Mouse (Mus musculus) heart, embryonic 11.5 days (tissue): Measurements from ENCODE around the gene Galnt4. TPM values are rescaled to one million over a fixed set of nuclear protein-coding genes. Genes with fewer than 3 reads are reported as not detected.
"Not testable (repeated sequence)": the region's sequence is repeated elsewhere in the genome, so short reads cannot be mapped to it uniquely, and the experiment has no call there.

ENCODE experiments used
- ATAC-seq: fragments of 200-750 bp; cut with Nextera tagmentation; replicated peaks from 2 replicates; pipeline ENCODE4 v1.8.0; 2017; ENCODE audit warnings: moderate library complexity; ENCODE audit not compliant: insufficient number of reproducible peaks, low FRiP score, low TSS enrichment
- H3K27ac ChIP-seq: fragments of 300-500 bp; sonication (generic); 2 replicates; pipeline ENCODE4 v1.5.1; 2014; ENCODE audit warnings: mild to moderate bottlenecking, low read depth, low read length
- H3K27me3 ChIP-seq: fragments of 300-500 bp; sonication (generic); 2 replicates; pipeline ENCODE4 v1.6.1; 2014; ENCODE audit warnings: mild to moderate bottlenecking, low read length, mixed read lengths; ENCODE audit not compliant: control insufficient read depth, insufficient read depth
- H3K36me3 ChIP-seq: fragments of 300-500 bp; sonication (generic); 2 replicates; pipeline ENCODE4 v1.6.1; 2014; ENCODE audit warnings: mild to moderate bottlenecking, low read length, moderate library complexity, mixed read lengths; ENCODE audit not compliant: control insufficient read depth, insufficient read depth
- H3K4me1 ChIP-seq: fragments of 300-500 bp; sonication (generic); 2 replicates; pipeline ENCODE4 v1.6.1; 2014; ENCODE audit warnings: low read length; ENCODE audit not compliant: control insufficient read depth, insufficient read depth
- H3K4me2 ChIP-seq: fragments of 300-500 bp; sonication (generic); 2 replicates; pipeline ENCODE4 v1.6.1; 2014; ENCODE audit warnings: mild to moderate bottlenecking, moderate library complexity
- H3K4me3 ChIP-seq: fragments of 300-500 bp; sonication (generic); 2 replicates; pipeline ENCODE4 v1.5.1; 2014; ENCODE audit warnings: low read depth, low read length
- H3K9ac ChIP-seq: fragments of 300-500 bp; sonication (generic); 2 replicates; pipeline ENCODE4 v1.6.1; 2014; ENCODE audit warnings: mild to moderate bottlenecking, low read depth, low read length, moderate library complexity
- H3K9me3 ChIP-seq: fragments of 300-500 bp; sonication (generic); replicated peaks from 2 replicates; pipeline ENCODE4 v1.6.1; 2016; ENCODE audit warnings: low read length; ENCODE audit not compliant: control insufficient read depth
- WGBS: fragments of 180-500 bp; shearing (Covaris S2); extraction: QIAGEN DNeasy Blood & Tissue Kit; methylation state at CpG from one replicate; pipeline ENCODE4 v1.1.7; 2014; ENCODE audit not compliant: insufficient replicate concordance; 5-methylcytosine and 5-hydroxymethylcytosine counted together
- polyA plus RNA-seq: library from polyadenylated mRNA; unstranded; fragments of >200 nt; fragmentation: Nextera tagmentation; extraction: Ambion mirVana; gene quantifications from 2 replicates; pipeline ENCODE4 v1.2.1, GENCODE M21; 2014

Gene Galnt4
- polyA plus RNA-seq, 1 experiment from 2014 or later, result 6.2 TPM

- H3K9ac ChIP-seq, result no peak overlapping the region
- ATAC-seq, result no peak
- WGBS, result 86% methylated on average over 5 of the region's 5 CpGs
- peaks cover 2% of the 10 kb centered on the region; the same call in 1 of the 2 replicates for H3K36me3 ChIP-seq
- no peaks in the 10 kb centered on the region for H3K4me1 ChIP-seq
- no peak overlapping the region for H3K4me2 ChIP-seq
- no peak overlapping the region for H3K27ac ChIP-seq
- H3K4me3 ChIP-seq, result no peak overlapping the region
- no peaks in the 10 kb centered on the region for H3K27me3 ChIP-seq
- H3K9me3 ChIP-seq, result no peaks in the 10 kb centered on the region
These were observed 48.8 kb downstream of the Galnt4 start for GRCm38 (mm10) chr10:99156808-99157207.

DNA sequence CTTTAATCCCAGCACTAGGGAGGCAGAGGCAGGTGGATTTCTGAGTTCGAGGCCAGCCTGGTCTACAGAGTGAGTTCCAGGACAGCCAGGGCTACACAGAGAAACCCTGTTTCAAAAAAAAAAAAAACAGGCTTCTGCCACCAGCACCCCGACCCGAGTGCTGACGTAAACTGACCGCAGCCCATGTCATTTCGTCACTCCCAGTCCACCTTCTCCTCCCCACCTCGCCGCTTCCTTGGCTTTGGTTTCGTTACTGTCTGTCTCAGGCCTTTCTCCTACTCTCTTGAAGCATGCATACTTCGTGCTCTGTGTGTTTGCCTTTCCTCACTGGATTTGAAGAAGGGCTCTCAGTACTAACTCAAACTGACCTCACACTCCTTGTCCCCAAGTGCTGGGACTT lies 49.7 kb downstream of the Galnt4 start:
- H3K27ac ChIP-seq, H3K9ac ChIP-seq, H3K9me3 ChIP-seq, ATAC-seq, H3K36me3 ChIP-seq, H3K27me3 ChIP-seq, H3K4me2 ChIP-seq, H3K4me3 ChIP-seq, H3K4me1 ChIP-seq: not testable (repeated sequence)
- WGBS, result 86% methylated on average over 10 of the region's 10 CpGs

- H3K4me1 ChIP-seq, result 0 out of 2 replicates have a peak, but pooled peaks cover 3% of the 10 kb centered on the region
- WGBS, result 38% methylated on average over 8 of the region's 8 CpGs
- ATAC-seq, result no peak
These were observed 54.1 kb downstream of the Galnt4 start for GRCm38 (mm10) chr10:99161987-99162582.

More at GRCm38 (mm10) chr10:99161987-99162582, 54.1 kb downstream of the Galnt4 start:
- no peaks in the 10 kb centered on the region for H3K36me3 ChIP-seq
- no peak overlapping the region for H3K9ac ChIP-seq
- no peak overlapping the region for H3K27ac ChIP-seq
- no peaks in the 10 kb centered on the region for H3K9me3 ChIP-seq
- H3K4me2 ChIP-seq, result no peak overlapping the region
- H3K4me3 ChIP-seq, result no peak overlapping the region
- no peaks in the 10 kb centered on the region for H3K27me3 ChIP-seq

Other genes starting within 250 kb of the Galnt4 start
- gene Atp2b1, start 193.8 kb upstream of the Galnt4 start, polyA plus RNA-seq, result 94.3 and 104 TPM in 2 replicates
- 10.3 and 14.2 TPM in 2 replicates for gene Poc1b, start 1.1 kb upstream of the Galnt4 start, polyA plus RNA-seq
- gene Phxr2, start 18.2 kb downstream of the Galnt4 start, polyA plus RNA-seq, result not detected in 2 replicates
- 45.5 and 59.9 TPM in 2 replicates for gene Dusp6, start 155.1 kb downstream of the Galnt4 start, polyA plus RNA-seq